Mouse (Mus musculus) small intestine, adult 2 months (tissue): ENCODE data around the gene Mob3a.

Source experiments
- CTCF ChIP-seq: fragments of 200-500 bp; IDR thresholded peaks from 2 replicates; pipeline ENCODE4 v1.5.1; 2012; ENCODE audit warnings: low read depth, mild to moderate bottlenecking, control low read depth, inconsistent platforms, low read length, moderate library complexity, mixed read lengths; ENCODE audit not compliant: insufficient replicate concordance, insufficient read length; ENCODE audit errors: extremely low read depth
- POLR2A ChIP-seq: fragments of 200-500 bp; IDR thresholded peaks from 2 replicates; pipeline ENCODE4 v1.6.1; 2012; ENCODE audit warnings: low read depth, mild to moderate bottlenecking, control low read depth, inconsistent platforms, low read length, moderate library complexity

- TF ChIP-seq CTCF (no peak), POLR2A (no peak)
Measured at GRCm38 (mm10) chr10:80710834-80711233, 9.1 kb upstream of the Mob3a start.
